Mouse (Mus musculus): ENCODE data around the gene Gmpr. TPM values are rescaled to one million over a fixed set of nuclear protein-coding genes. Genes with fewer than 3 reads are reported as not detected.

The Gmpr gene
- polyA plus RNA-seq, 1 experiment from 2014 or later, result 39.5 TPM

DNA sequence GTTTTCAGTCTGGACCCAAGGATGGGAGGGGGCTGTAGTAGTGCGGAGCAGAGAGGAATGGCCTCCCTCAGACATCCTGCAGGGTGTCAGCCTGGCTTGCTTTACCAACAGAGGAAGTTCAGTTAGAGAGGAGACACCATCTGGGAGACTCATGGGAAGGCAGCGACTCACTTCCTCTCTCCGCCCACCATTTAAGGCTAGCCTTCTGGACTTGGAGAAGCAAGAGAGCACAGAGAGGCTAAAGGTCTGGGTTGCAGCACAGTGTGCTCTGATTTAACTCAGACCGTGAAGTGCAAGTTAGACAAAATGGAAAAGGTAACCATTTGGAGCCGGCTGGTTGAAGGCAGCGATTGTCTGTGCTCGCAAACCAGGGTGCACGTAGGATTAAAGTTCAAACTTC lies 5.3 kb downstream of the Gmpr start:
- Histone ChIP-seq H3K4me3 (replicated peaks; ENCODE audit: low read length) (no peak overlapping the region), H3K9me3 (ENCODE audit: control insufficient read depth, low read length) (no peaks in the 10 kb centered on the region), H3K36me3 (replicated peaks; ENCODE audit: control insufficient read depth, insufficient read depth) (no peaks in the 10 kb centered on the region), H3K9ac (no peak overlapping the region), H3K27ac (no peak overlapping the region), H3K4me2 (replicated peaks) (no peak overlapping the region), H3K27me3 (ENCODE audit: control insufficient read depth, insufficient read depth, low read length) (peaks cover 4% of the 10 kb centered on the region; the same call in 1 of the 2 replicates), H3K4me1 (replicated peaks; ENCODE audit: control insufficient read depth, insufficient read depth, low read length) (peaks cover 33% of the 10 kb centered on the region)
- 84% methylated on average over 8 of the region's 8 CpGs for WGBS
- ATAC-seq (ENCODE audit: low FRiP score) (no peak), DNase-seq (ENCODE audit: low spot score) (no peak)

DNA sequence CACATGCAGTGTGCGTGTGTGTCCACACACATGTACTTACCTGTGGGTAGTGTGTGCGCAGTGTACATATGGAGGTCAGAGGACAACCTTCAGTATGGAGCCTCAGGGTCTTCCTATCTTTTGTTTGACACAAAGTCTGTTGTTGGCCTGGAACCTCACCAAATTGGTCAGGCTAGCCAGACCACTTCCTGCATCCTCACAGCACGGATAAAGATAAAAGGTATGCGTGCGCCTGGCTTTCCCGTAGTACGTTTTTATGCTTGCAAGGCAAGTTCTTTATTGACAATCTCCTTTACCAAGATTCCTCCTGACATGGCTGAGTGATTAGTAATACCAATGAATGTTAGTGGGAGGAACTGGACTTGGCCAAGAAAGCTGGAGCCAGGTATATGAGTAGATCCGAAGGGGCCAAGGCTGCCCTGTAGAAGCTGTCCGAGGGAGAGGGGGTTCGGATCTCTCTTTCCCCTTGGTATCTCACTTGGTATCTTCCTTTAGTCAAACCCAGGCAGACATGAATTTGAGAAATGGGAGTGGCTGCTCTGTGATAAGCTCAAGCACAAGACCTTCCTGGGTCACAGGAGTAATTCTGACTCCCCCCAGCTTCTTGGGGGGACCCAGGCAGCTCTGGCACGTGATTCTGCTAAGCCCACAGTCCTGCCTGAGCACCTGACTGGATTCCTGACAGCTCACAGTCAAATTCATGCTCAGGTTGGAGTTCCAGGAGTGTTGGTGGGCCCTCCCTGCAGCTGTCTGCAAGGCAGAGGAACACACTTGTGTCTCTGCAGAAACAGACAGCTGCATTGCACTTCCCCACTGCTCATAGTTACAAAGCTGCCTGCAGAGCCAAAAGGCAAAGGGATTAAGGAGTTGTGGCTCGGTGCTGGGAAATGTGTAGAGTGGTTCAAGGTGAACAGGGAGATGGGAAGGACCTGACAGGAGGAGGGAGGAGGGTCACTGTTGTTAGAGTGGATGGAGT lies 6.1 kb downstream of the Gmpr start:
- Histone ChIP-seq H3K4me3 (replicated peaks; ENCODE audit: low read length) (no peak overlapping the region), H3K36me3 (replicated peaks; ENCODE audit: control insufficient read depth, insufficient read depth) (no peaks in the 10 kb centered on the region), H3K27me3 (ENCODE audit: control insufficient read depth, insufficient read depth, low read length) (peaks cover 4% of the 10 kb centered on the region; the same call in 1 of the 2 replicates), H3K9me3 (ENCODE audit: control insufficient read depth, low read length) (no peaks in the 10 kb centered on the region), H3K4me1 (replicated peaks; ENCODE audit: control insufficient read depth, insufficient read depth, low read length) (peaks cover 33% of the 10 kb centered on the region), H3K27ac (no peak overlapping the region), H3K9ac (no peak overlapping the region), H3K4me2 (replicated peaks) (no peak overlapping the region)
- DNase-seq (ENCODE audit: low spot score), result no peak
- no peak for ATAC-seq (ENCODE audit: low FRiP score)
- 79% methylated on average over 12 of the region's 12 CpGs for WGBS

DNA sequence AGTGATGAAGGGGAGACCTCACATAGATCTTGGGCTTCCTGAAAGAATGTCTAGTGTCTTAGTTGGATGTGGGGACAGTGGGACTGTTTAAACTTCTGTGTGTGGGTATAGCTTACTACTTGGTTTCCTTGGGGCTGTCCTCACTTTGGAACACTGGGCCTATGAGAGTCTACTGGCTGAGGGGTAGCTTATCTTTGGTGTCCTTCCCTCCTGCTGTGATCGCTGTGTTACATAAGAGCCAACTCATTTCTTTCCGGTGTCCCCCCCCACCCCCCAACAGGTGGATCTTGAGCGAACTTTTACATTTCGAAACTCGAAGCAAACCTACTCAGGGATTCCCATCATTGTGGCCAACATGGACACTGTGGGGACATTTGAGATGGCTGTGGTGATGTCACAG lies 6.9 kb downstream of the Gmpr start:
- Histone ChIP-seq H3K4me2 (replicated peaks) (no peak overlapping the region), H3K36me3 (replicated peaks; ENCODE audit: control insufficient read depth, insufficient read depth) (no peaks in the 10 kb centered on the region), H3K4me1 (replicated peaks; ENCODE audit: control insufficient read depth, insufficient read depth, low read length) (peaks cover 28% of the 10 kb centered on the region), H3K9me3 (ENCODE audit: control insufficient read depth, low read length) (no peaks in the 10 kb centered on the region), H3K27ac (no peak overlapping the region), H3K9ac (no peak overlapping the region), H3K4me3 (replicated peaks; ENCODE audit: low read length) (no peak overlapping the region), H3K27me3 (ENCODE audit: control insufficient read depth, insufficient read depth, low read length) (peaks cover 4% of the 10 kb centered on the region; the same call in 1 of the 2 replicates)
- WGBS, result 96% methylated on average over 5 of the region's 5 CpGs
- ATAC-seq (ENCODE audit: low FRiP score), result no peak
- no peak for DNase-seq (ENCODE audit: low spot score)

DNA sequence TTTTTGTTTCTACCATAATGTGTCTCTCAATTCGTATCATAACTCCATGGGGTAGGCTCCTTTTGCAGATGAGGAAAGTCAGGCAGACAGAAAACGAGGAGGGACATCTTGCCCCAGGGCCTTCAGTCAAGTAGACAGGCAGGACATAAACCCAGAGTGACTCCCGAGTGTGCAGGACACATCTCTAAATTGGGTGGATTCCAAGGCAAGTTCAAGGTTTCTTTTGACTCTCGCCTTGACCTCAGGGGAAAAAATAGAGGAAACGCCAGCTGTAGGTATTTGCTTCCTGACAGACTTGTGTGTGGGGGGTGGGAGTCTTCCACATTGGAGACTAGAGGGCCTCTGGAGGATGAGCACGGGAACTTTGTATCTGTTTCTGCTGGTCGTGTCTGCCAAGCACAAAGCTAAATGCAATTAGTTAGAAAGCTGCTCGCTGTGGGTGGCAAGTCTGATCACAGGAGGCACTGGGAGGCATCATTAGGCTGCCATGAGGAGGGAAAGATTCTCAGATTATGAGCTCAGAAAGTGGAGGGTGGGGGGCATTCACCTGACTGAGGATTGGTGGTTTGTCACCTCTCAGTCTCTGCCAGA lies 7.7 kb downstream of the Gmpr start:
- no peaks in the 10 kb centered on the region for H3K27me3 ChIP-seq (ENCODE audit: control insufficient read depth, insufficient read depth, low read length)
- no peak overlapping the region for H3K4me3 ChIP-seq (replicated peaks; ENCODE audit: low read length)
- H3K27ac ChIP-seq, result peak overlapping the region; percentile 44; the same call in 1 of the 2 replicates
- H3K9ac ChIP-seq, result no peak overlapping the region
- no peaks in the 10 kb centered on the region for H3K9me3 ChIP-seq (ENCODE audit: control insufficient read depth, low read length)
- no peaks in the 10 kb centered on the region for H3K36me3 ChIP-seq (replicated peaks; ENCODE audit: control insufficient read depth, insufficient read depth)
- no peak for ATAC-seq (ENCODE audit: low FRiP score)
- no peak overlapping the region for H3K4me2 ChIP-seq (replicated peaks)
- 43% methylated on average over 8 of the region's 8 CpGs for WGBS
- peaks cover 28% of the 10 kb centered on the region for H3K4me1 ChIP-seq (replicated peaks; ENCODE audit: control insufficient read depth, insufficient read depth, low read length)
- DNase-seq (ENCODE audit: low spot score), result no peak

DNA sequence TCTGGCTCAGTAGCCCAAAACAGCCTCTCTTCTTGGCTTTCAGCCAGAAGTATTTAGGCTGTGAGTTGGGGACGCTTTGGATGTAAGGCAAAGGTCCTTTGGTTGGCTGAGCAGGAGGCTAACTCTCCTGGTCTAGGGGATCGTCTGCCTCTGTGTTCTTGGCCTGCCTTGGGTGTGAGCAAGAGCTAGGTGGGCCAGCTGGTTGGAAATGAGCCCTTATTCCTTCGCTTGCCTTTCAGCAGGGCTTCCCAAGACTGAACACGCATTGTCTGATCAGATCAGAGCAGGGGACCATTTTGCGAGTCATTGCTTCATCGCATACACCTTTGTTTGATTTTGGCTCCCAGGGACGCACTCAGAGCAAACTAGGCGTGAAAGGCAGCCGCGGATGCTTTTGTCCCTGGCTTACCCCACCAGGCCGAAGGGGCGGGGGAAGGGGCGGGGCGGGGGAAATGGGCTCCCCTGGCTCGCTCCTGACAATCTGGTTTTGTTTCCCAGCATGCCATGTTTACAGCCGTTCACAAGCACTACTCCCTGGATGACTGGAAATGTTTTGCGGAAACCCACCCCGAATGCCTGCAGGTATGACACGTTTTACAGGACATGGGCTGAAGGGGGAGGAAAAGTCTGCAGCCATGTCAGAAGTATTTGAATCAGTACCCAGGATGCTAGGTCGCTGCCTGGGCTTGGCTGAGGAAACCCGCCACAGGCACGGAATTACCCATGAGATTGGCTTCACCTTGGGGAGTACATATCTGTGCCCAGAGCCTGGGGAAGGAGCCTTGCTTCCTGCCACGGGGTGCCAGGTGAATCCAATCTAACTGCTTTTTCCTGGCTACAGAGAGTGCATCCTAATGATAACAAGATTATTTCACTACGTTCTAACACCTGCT lies 9.5 kb downstream of the Gmpr start:
- DNase-seq (ENCODE audit: low spot score), result peak; percentile 69
- Histone ChIP-seq H3K4me3 (replicated peaks; ENCODE audit: low read length) (peak overlapping the region; percentile 23), H3K27ac (peak overlapping the region; percentile 68), H3K4me1 (replicated peaks; ENCODE audit: control insufficient read depth, insufficient read depth, low read length) (peaks cover 28% of the 10 kb centered on the region), H3K36me3 (replicated peaks; ENCODE audit: control insufficient read depth, insufficient read depth) (no peaks in the 10 kb centered on the region), H3K9ac (peak overlapping the region; percentile 48), H3K4me2 (replicated peaks) (peak overlapping the region; percentile 54), H3K27me3 (ENCODE audit: control insufficient read depth, insufficient read depth, low read length) (no peaks in the 10 kb centered on the region), H3K9me3 (ENCODE audit: control insufficient read depth, low read length) (no peaks in the 10 kb centered on the region)
- peak; percentile 64 for ATAC-seq (ENCODE audit: low FRiP score)
- 2% methylated on average over 24 of the region's 24 CpGs for WGBS

DNA sequence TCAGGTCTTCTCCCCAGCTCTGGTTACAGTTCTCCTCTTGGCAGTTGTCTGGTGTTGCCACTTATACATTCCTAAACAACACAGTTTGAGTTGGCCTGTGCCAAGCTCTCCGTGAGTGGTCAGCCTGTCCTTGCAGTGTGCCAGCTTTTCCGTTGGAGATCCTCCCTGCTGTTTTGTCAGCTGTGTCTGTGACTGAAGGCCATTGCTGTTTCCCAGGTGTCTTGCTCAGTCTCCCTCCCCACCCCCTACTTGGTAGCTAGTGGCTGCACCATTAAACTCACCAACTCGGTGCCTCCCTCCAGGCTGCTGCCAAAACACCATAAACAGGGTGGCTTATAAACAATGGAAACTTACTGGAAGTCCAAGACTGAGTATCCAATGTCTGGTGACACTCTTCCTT lies 17.1 kb downstream of the Gmpr start:
- Histone ChIP-seq H3K27ac (no peak overlapping the region), H3K36me3 (replicated peaks; ENCODE audit: control insufficient read depth, insufficient read depth) (no peaks in the 10 kb centered on the region), H3K4me1 (replicated peaks; ENCODE audit: control insufficient read depth, insufficient read depth, low read length) (0 out of 2 replicates have a peak, but pooled peaks cover 8% of the 10 kb centered on the region), H3K9ac (no peak overlapping the region), H3K27me3 (ENCODE audit: control insufficient read depth, insufficient read depth, low read length) (no peaks in the 10 kb centered on the region), H3K4me2 (replicated peaks) (no peak overlapping the region), H3K4me3 (replicated peaks; ENCODE audit: low read length) (no peak overlapping the region), H3K9me3 (ENCODE audit: control insufficient read depth, low read length) (no peaks in the 10 kb centered on the region)
- 46% methylated on average over 3 of the region's 3 CpGs for WGBS
- DNase-seq (ENCODE audit: low spot score) (no peak), ATAC-seq (ENCODE audit: low FRiP score) (no peak)

DNA sequence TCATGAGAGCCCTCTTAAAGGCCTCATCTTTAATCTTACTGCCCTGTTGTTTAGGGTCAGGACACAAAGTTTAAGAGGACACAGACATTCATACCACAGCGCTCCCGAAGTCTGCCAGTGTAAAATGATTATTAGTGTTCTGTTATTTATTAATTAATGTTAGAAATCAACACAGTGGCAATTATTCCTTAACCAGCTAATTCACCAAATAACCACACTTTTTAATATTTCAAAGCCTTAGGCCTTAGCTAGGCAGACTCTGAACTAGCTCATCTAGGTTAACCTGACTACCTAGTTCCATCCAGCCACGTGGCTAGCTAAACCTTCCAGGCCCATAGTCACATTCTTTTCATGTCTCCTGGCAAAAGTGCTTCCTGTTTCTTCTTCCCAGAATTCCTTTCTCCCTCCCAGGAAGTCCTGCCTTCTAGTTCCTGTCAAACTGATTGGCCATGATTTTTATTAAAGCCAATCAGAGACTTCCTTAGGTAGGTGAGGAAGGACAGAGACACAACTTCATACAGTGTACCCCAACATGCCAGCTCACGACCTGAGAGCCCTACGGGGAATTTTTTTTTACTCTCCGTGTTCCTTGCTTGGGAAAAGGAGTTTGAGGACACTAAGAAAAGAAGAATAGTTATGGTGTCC lies 17.7 kb downstream of the Gmpr start:
- WGBS, result 87% methylated on average over 6 of the region's 6 CpGs
- DNase-seq (ENCODE audit: low spot score) (no peak), ATAC-seq (ENCODE audit: low FRiP score) (no peak)
- Histone ChIP-seq H3K36me3 (replicated peaks; ENCODE audit: control insufficient read depth, insufficient read depth) (no peaks in the 10 kb centered on the region), H3K9ac (no peak overlapping the region), H3K9me3 (ENCODE audit: control insufficient read depth, low read length) (no peaks in the 10 kb centered on the region), H3K27ac (no peak overlapping the region), H3K4me3 (replicated peaks; ENCODE audit: low read length) (no peak overlapping the region), H3K4me1 (replicated peaks; ENCODE audit: control insufficient read depth, insufficient read depth, low read length) (0 out of 2 replicates have a peak, but pooled peaks cover 8% of the 10 kb centered on the region), H3K27me3 (ENCODE audit: control insufficient read depth, insufficient read depth, low read length) (no peaks in the 10 kb centered on the region), H3K4me2 (replicated peaks) (no peak overlapping the region)

DNA sequence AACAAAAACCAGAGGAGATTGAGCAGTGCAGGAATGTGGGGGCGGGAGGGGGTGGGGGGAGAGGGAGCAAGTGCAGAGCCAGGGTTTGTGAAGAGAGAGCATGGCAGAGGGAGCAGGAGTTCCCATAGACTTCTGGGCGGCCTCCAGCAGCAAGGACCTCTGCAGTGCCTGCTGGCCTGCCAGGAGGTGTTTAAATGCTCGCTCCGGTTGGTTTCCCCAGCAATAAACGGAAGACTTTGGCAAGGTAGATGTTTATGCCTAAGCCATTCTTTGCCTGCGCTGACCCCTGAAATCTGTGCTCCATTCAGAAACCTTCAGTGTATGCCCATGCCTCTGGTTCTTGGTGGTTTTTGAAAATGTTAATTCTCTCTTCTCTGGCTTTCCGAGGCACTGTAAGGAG lies 19.0 kb downstream of the Gmpr start:
- Histone ChIP-seq H3K27me3 (ENCODE audit: control insufficient read depth, insufficient read depth, low read length) (no peaks in the 10 kb centered on the region), H3K4me1 (replicated peaks; ENCODE audit: control insufficient read depth, insufficient read depth, low read length) (0 out of 2 replicates have a peak, but pooled peaks cover 13% of the 10 kb centered on the region), H3K9ac (no peak overlapping the region), H3K4me2 (replicated peaks) (no peak overlapping the region), H3K9me3 (ENCODE audit: control insufficient read depth, low read length) (no peaks in the 10 kb centered on the region), H3K27ac (peak overlapping the region; percentile 33; the same call in 1 of the 2 replicates), H3K36me3 (replicated peaks; ENCODE audit: control insufficient read depth, insufficient read depth) (no peaks in the 10 kb centered on the region), H3K4me3 (replicated peaks; ENCODE audit: low read length) (no peak overlapping the region)
- DNase-seq (ENCODE audit: low spot score), result no peak
- WGBS, result 26% methylated on average over 7 of the region's 7 CpGs
- peak; percentile 77; the same call in 1 of the 2 replicates for ATAC-seq (ENCODE audit: low FRiP score)

All from hindbrain, embryonic 14.5 days (tissue).